Mouse (Mus musculus) forebrain, embryonic 10.5 days (tissue): ENCODE measurements around the gene Faim2. TPM values are rescaled to one million over a fixed set of nuclear protein-coding genes. Genes with fewer than 3 reads are reported as not detected.

ENCODE experiments used
- DNase-seq: peaks from one replicate; pipeline ENCODE4 v3.0.0-alpha.2; 2017; ENCODE audit warnings: low spot score; ENCODE audit errors: extremely low spot score
- H3K27ac ChIP-seq: fragments of 300-500 bp; sonication (generic); 2 replicates; pipeline ENCODE4 v1.5.1; 2016; ENCODE audit warnings: mild to moderate bottlenecking
- H3K27me3 ChIP-seq: fragments of 300-500 bp; sonication (generic); 2 replicates; pipeline ENCODE4 v1.6.1; 2016; ENCODE audit warnings: mild to moderate bottlenecking; ENCODE audit not compliant: poor library complexity, severe bottlenecking
- H3K36me3 ChIP-seq: fragments of 300-500 bp; sonication (generic); replicated peaks from 2 replicates; pipeline ENCODE4 v1.6.1; 2016; ENCODE audit warnings: mild to moderate bottlenecking, moderate library complexity
- H3K4me1 ChIP-seq: fragments of 300-500 bp; sonication (generic); 2 replicates; pipeline ENCODE4 v1.6.1; 2016
- H3K4me3 ChIP-seq: fragments of 300-500 bp; sonication (generic); 2 replicates; pipeline ENCODE4 v1.5.1; 2016; ENCODE audit warnings: mild to moderate bottlenecking, moderate library complexity
- H3K9me3 ChIP-seq: fragments of 300-500 bp; sonication (generic); 2 replicates; pipeline ENCODE4 v1.6.1; 2016; ENCODE audit warnings: mild to moderate bottlenecking, moderate library complexity
- WGBS: fragments of 180-500 bp; shearing (Covaris S2); methylation state at CpG from one replicate; pipeline ENCODE4 v1.1.7; 2016; 5-methylcytosine and 5-hydroxymethylcytosine counted together
- polyA plus RNA-seq: library from polyadenylated mRNA; unstranded; fragments of >200 nt; fragmentation: Nextera tagmentation; extraction: Ambion mirVana; gene quantifications from 2 replicates; pipeline ENCODE4 v1.2.1, GENCODE M21; 2016

Faim2 gene
- polyA plus RNA-seq, 1 experiment from 2014 or later: 0.32 TPM

DNA sequence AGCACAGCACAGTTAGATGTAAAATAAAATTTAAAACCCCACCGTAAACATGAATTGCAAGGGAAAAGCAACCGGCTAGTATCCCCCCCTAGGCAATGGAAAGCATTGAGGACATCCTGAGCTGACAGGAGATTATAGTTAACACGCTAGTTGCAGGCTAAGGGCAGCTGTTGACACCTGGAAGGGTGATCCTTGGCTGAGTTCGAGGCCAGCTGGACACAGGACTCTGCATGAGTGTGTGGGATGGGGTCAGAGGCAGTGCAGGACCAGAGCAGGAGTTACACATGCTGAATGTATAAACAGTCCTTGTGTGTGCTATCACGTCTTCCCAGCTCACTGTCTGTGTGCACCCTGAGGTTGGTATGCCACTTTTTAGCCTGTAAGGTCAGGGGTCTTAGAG is 24.7 kb downstream of the Faim2 start:
- Histone ChIP-seq H3K9me3 (no peaks in the 10 kb centered on the region), H3K36me3 (no peaks in the 10 kb centered on the region), H3K4me1 (peaks cover 54% of the 10 kb centered on the region), H3K27ac (no peak overlapping the region), H3K4me3 (no peak overlapping the region), H3K27me3 (peaks cover 26% of the 10 kb centered on the region)
- WGBS: 81% methylated on average over 5 of the region's 5 CpGs
- DNase-seq: no peak

DNA sequence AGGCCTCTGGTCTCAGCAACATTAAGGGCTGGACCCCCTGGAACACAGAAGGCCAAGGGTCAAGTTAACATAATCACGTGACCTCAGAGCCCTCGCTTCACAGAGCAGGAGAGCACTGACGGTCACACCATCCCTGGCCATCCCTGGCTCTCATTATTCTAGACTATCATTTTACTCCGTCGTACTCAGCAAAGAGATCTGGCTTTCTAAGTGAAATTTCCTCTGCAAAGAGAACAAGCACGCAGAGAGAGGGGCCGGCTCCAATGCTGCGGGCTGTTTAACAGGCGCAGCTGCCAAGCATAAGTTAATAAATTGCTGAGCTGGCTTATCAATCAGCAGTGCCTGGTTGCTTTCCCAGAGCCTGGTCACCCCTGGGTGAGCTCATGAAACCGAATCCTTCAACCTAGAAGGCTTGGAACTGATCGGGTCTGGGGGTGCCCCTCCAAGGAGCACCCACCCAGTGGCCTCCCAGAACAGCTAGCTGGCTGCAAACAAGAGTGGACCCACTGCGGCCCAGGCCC is 25.6 kb downstream of the Faim2 start:
- Histone ChIP-seq H3K36me3 (no peaks in the 10 kb centered on the region), H3K4me3 (no peak overlapping the region), H3K27me3 (peaks cover 34% of the 10 kb centered on the region), H3K4me1 (peaks cover 62% of the 10 kb centered on the region), H3K27ac (peak overlapping the region; percentile 72), H3K9me3 (no peaks in the 10 kb centered on the region)
- WGBS: 57% methylated on average over 12 of the region's 12 CpGs
- DNase-seq: no peak

DNA sequence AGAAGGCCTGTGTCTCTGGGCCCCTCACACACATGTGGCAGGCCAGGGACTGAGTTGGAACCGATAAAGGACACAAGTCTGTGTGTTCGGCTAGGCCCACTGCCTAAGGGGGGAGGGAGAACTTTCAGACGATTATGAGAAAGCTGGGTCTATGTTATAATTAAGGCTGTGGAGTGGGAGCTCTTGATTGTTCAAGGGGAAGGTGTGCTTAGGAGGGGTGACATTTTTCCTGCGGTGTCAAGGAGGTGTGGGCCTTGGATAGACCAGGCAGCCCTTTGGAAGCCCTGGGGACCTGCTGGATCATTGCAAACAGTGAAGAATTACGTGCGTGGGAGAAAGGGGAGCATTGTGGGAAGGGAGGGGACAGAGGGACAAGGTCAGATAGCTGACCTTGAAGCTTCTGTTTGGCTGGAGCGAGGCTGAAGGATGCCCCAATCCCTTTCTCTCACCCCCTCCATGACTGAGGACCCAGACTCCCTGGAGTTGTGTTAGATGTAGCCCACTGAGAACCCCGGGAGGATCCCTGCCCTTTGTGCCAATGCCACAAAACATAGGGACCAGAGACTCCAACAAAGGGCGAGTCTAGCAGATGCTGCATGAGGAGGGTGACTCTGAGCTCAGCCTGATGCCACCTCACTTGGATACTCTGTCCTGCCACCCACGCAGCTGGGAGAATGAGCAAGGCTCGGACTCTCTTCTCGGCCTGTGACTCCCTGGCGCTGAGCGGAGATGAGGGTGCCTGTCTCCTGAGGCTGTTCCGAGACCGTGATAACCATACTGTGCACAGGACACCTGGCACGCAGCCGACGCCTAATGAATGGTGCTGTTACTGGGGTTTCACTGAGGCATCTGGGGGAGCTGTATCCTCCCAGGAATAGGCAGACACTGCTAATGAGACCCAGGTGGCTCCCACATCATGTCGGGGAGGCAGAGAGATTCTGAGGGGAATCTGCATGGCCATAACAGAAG is 26.4 kb downstream of the Faim2 start:
- no peaks in the 10 kb centered on the region for H3K36me3 ChIP-seq
- H3K4me1 ChIP-seq: peaks cover 68% of the 10 kb centered on the region
- H3K9me3 ChIP-seq: no peaks in the 10 kb centered on the region
- H3K27ac ChIP-seq: peak overlapping the region; percentile 72
- WGBS: 76% methylated on average over 20 of the region's 20 CpGs
- no peak for DNase-seq
- H3K27me3 ChIP-seq: peaks cover 34% of the 10 kb centered on the region
- no peak overlapping the region for H3K4me3 ChIP-seq

DNA sequence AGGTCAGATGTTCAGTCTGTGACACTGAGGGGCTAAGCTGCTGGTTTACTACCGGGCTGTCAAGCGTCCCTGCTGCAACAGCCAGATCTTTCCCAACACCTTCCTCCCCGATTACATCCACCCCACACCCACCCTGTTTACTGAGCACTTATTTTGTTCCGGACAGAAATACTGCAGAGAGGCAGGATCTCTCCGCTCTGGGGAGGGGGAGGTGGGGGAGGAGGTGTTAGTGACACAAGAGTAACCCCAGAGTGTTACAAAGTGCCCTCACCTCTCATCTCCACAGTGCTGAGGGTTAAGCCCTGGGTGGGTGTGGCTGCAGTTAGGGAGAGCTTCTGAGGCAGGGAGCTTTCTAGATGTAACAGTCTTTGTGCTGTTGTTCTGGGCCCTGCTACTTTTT is 27.6 kb downstream of the Faim2 start:
- no peak overlapping the region for H3K27ac ChIP-seq
- H3K36me3 ChIP-seq: no peaks in the 10 kb centered on the region
- no peak overlapping the region for H3K4me3 ChIP-seq
- H3K4me1 ChIP-seq: peaks cover 57% of the 10 kb centered on the region
- H3K9me3 ChIP-seq: no peaks in the 10 kb centered on the region
- peaks cover 34% of the 10 kb centered on the region for H3K27me3 ChIP-seq
- no peak for DNase-seq
- WGBS: 58% methylated on average over 5 of the region's 5 CpGs

DNA sequence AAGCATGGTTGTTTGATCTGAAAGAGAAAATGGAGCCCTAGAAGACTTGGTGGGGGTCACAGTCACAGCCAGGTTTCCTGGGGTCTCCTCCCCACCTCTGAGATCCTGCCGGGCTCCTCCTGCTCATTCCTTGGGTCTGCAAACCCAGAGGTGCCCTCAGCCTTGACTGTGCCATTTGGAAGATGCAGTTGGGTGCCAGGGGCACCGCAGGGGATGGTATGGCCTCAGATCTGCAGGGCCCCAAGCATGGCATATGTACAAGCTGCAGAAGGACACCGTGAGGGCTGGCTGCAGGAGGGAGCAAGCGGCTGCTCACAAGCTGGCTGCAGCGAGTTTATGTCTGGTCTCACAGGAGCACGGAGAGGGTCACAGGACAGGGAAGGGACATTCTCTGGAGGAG is 28.2 kb downstream of the Faim2 start:
- Histone ChIP-seq H3K36me3 (no peaks in the 10 kb centered on the region), H3K4me3 (no peak overlapping the region), H3K27ac (no peak overlapping the region), H3K9me3 (no peaks in the 10 kb centered on the region), H3K4me1 (peaks cover 51% of the 10 kb centered on the region), H3K27me3 (peaks cover 34% of the 10 kb centered on the region)
- WGBS: 66% methylated on average over 6 of the region's 6 CpGs
- no peak for DNase-seq

DNA sequence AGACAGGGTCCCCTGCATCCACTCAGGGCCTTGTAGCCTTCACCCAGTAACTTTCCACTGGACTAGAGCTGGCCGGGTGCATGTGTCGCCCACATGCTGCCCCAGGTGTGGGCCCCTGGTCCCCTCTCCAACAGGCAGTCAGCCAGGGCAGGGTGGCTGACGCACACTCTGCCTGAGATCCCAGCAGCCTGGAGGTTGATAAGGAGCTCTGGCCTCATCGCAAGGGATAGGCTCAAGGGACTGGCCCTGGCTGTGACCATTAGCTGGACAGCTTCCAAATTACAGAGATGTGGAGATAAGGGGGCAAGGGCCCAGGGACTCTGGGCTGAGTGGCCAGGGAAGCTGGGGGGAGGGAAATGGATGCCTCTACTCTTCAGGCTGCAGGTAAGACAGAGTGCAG is 29.2 kb downstream of the Faim2 start:
- 80% methylated on average over 4 of the region's 4 CpGs for WGBS
- Histone ChIP-seq H3K27ac (no peak overlapping the region), H3K4me1 (peaks cover 45% of the 10 kb centered on the region)

DNA sequence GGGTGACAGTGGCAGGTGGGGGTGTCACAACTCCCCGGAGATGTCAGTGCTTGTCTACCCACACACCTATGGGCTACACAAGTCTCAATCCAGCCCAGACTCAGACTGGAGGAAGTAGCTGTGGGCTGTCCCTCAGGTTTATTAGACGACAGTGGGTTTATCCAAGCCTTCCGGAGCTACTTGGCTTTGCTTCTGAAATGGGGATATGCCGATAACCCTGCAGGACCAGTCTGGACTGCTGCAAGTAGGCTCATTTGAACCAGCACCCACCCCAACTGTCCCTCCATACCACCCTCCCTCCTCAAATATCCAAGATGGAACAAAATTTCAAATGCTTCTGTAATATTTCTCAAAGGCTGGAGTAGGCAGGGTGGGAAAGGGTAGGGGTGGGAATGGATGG is 29.6 kb downstream of the Faim2 start:
- Histone ChIP-seq H3K9me3 (no peaks in the 10 kb centered on the region), H3K4me3 (no peak overlapping the region), H3K4me1 (peaks cover 42% of the 10 kb centered on the region), H3K27ac (no peak overlapping the region), H3K36me3 (no peaks in the 10 kb centered on the region), H3K27me3 (peaks cover 37% of the 10 kb centered on the region)
- 83% methylated on average over 4 of the region's 4 CpGs for WGBS
- no peak for DNase-seq

More for the DNA sequence above, 29.2 kb downstream of the Faim2 start:
- no peaks in the 10 kb centered on the region for H3K36me3 ChIP-seq
- H3K4me3 ChIP-seq: no peak overlapping the region
- peaks cover 34% of the 10 kb centered on the region for H3K27me3 ChIP-seq
- no peaks in the 10 kb centered on the region for H3K9me3 ChIP-seq
- no peak for DNase-seq

DNA sequence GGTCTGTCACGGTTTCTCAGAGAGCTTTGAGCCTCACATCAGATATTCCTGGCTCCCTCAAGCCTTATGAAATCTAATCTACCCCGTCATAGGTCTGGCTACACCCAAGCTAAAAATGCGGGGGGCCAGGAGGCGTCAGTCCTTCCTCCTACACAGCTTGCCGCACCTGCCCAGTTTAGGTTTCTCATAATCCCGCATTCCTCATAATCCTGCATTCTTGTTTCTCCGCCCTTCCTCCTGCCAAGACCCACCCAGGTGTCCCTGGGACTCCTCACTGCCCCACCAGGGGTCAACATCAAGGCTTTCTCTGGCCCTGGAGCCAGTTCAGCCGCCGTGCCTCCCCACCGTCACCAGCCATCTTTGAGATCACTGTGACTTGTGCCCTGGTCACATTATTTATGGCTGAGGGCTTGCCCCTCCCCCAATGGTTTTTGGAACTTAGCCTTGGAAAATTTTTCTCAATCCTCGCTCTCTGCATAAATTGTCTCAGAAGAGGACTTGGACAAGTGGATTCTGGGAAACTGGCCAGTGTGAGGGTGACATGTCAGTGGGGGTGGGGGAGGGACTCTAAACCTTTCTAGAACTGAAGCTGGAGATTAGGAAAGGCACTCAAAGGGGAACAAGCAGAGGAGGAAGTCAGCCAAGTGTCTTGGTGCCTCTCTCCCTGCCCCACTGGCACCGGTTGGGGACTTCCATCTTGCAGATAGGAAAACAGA is 30.3 kb downstream of the Faim2 start:
- Histone ChIP-seq H3K36me3 (no peaks in the 10 kb centered on the region), H3K27me3 (peaks cover 37% of the 10 kb centered on the region)
- WGBS: 54% methylated on average over 12 of the region's 12 CpGs

DNA sequence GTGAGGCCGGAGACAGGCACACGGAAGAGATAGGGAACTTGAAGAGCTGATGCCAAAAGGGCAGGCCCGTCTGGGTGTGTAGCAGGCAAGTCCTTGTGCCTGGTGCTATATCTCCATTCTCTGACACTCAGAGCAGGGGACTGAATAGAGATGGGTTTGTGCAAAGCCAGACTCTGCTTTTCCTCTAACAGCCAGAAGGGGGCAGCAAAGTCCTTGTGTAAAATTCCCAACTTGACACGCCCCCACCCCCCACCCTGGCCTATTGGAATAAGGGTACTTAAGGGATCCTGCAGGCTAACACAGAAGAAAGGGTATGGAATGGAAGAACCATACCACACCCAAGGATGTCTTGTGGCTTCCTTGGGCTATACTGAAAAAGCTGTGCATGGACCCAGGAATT is 30.9 kb downstream of the Faim2 start:
- H3K27me3 ChIP-seq: peaks cover 40% of the 10 kb centered on the region
- WGBS: 16% methylated on average over 4 of the region's 4 CpGs
- no peak overlapping the region for H3K4me3 ChIP-seq

More for the DNA sequence above, 30.3 kb downstream of the Faim2 start:
- Histone ChIP-seq H3K27ac (no peak overlapping the region), H3K9me3 (no peaks in the 10 kb centered on the region), H3K4me3 (no peak overlapping the region), H3K4me1 (peaks cover 37% of the 10 kb centered on the region)
- no peak for DNase-seq

DNA sequence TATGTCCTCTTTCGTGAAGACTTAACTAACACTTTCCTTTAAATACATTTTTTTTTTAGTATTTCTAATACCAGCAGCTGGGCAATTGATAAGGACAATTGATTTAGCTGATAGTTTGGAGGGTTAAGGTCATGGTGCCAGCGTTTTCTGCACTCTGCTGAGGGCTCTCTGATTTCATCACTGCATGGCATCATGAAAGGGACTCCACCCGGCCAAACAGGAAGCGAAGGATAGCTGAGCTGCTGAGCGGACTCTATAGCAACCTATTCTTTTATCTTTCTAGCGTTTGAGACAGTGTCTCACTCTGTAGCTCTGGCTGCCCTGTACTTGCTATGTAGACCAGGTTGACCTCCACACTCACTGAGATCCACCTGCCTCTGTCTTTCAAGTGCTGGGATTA is 43.2 kb downstream of the Faim2 start:
- Histone ChIP-seq H3K27ac (no peak overlapping the region), H3K4me1 (no peaks in the 10 kb centered on the region), H3K4me3 (no peak overlapping the region), H3K27me3 (no peaks in the 10 kb centered on the region), H3K36me3 (no peaks in the 10 kb centered on the region), H3K9me3 (no peaks in the 10 kb centered on the region)
- DNase-seq: no peak
- WGBS: 80% methylated on average over 6 of the region's 6 CpGs

More for the DNA sequence above, 30.9 kb downstream of the Faim2 start:
- DNase-seq: peak; percentile 61
- Histone ChIP-seq H3K36me3 (no peaks in the 10 kb centered on the region), H3K9me3 (no peaks in the 10 kb centered on the region), H3K4me1 (peaks cover 30% of the 10 kb centered on the region), H3K27ac (no peak overlapping the region)

DNA sequence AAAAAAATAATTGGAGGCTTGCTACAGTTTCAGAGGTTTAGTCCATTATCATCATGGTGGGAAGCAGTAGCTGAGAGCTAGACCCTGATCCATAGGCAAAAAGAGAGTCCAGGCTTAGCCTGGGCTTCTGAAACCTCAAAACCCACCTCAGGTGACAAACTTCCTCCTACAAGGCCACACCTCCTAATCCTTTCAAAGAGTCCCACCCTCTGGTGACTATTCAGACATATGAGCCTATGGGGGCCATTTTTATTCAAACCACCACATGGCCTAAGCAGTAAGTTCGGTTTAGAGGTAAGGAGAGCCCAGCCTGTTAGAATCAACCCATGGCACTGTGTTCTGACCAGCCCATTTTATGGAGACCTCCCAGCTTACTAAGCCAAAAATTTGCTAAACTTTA is 52.2 kb downstream of the Faim2 start:
- no peak overlapping the region for H3K27ac ChIP-seq
- H3K9me3 ChIP-seq: peaks cover 2% of the 10 kb centered on the region; the same call in 1 of the 2 replicates
- WGBS: 86% methylated on average over 1 of the region's 1 CpGs
- peaks cover 7% of the 10 kb centered on the region; the same call in 1 of the 2 replicates for H3K27me3 ChIP-seq
- H3K4me1 ChIP-seq: peaks cover 20% of the 10 kb centered on the region
- peaks cover 11% of the 10 kb centered on the region for H3K36me3 ChIP-seq
- no peak for DNase-seq
- H3K4me3 ChIP-seq: no peak overlapping the region

DNA sequence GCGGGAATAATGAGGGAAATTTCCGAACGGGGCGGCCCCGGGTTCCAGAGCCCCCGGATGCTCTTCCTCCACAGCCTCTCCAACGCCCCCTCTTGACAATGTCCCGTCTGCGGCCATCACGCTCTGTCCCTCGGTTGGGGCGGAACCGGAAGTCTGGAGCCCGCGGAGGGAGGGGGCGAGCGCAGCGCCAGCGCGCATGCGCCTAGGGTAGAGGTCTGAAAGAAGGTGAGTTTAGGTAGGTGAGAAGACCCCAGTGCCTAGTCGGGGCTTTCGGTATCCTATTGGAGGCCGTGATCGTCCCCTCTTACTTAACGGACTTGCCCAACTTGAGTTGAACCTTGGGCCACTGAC is 53.4 kb downstream of the Faim2 start, which contains the start of gene Bcdin3d:
TSS of gene Bcdin3d (minus strand) at position 155 of the 351 bp plus-strand sequence.
- 1% methylated on average over 26 of the region's 26 CpGs for WGBS
- peaks cover 24% of the 10 kb centered on the region for H3K36me3 ChIP-seq
- H3K27me3 ChIP-seq: peaks cover 7% of the 10 kb centered on the region; the same call in 1 of the 2 replicates
- peaks cover 5% of the 10 kb centered on the region; the same call in 1 of the 2 replicates for H3K9me3 ChIP-seq
- DNase-seq: peak; percentile 94
- H3K4me1 ChIP-seq: peaks cover 20% of the 10 kb centered on the region
- peak within 1 kb of the TSS; percentile 76 for H3K4me3 ChIP-seq
- H3K27ac ChIP-seq: peak within 1 kb of the TSS; percentile 94
